Mouse (Mus musculus): ENCODE results near the gene Kcnj15.

Kcnj15 gene

GRCm38 (mm10) chr16:95245499-95245898, 11.9 kb upstream of the Kcnj15 start:
- CTCF ChIA-PET = no interaction called here

GRCm38 (mm10) chr16:95248646-95249045, 8.7 kb upstream of the Kcnj15 start:
- CTCF ChIA-PET = no interaction called here

GRCm38 (mm10) chr16:95256648-95257047, 710 bp upstream of the Kcnj15 start:
- CTCF ChIA-PET = no interaction called here

- CTCF ChIA-PET = no interaction called here
Observed at GRCm38 (mm10) chr16:95258100-95258499, 742 bp downstream of the Kcnj15 start.

GRCm38 (mm10) chr16:95259505-95259904, 2.1 kb downstream of the Kcnj15 start:
- CTCF ChIA-PET = interaction anchor here (0.6 kb wide), 1 partner anchor 107 kb away, joined by 3 read pairs; no protein-coding TSS in a partner anchor

GRCm38 (mm10) chr16:95260693-95261092, 3.3 kb downstream of the Kcnj15 start:
- CTCF ChIA-PET = no interaction called here

- CTCF ChIA-PET = interaction anchor here (0.6 kb wide), 2 partner anchors 14 to 1813 kb away, joined by 3 to 5 read pairs; no protein-coding TSS in a partner anchor
Observed at GRCm38 (mm10) chr16:95261807-95262206, 4.4 kb downstream of the Kcnj15 start.

- CTCF ChIA-PET = no interaction called here
Observed at GRCm38 (mm10) chr16:95262706-95263363, 5.5 kb downstream of the Kcnj15 start.

GRCm38 (mm10) chr16:95264324-95264723, 7.0 kb downstream of the Kcnj15 start:
- CTCF ChIA-PET = no interaction called here

- CTCF ChIA-PET = no interaction called here
Observed at GRCm38 (mm10) chr16:95267481-95268183, 10.3 kb downstream of the Kcnj15 start.

GRCm38 (mm10) chr16:95269610-95270009, 12.3 kb downstream of the Kcnj15 start:
- CTCF ChIA-PET = no interaction called here

- CTCF ChIA-PET = no interaction called here
Observed at GRCm38 (mm10) chr16:95273101-95273500, 15.7 kb downstream of the Kcnj15 start.

- CTCF ChIA-PET = no interaction called here
Observed at GRCm38 (mm10) chr16:95275713-95276502, 18.6 kb downstream of the Kcnj15 start.

- CTCF ChIA-PET = no interaction called here
Observed at GRCm38 (mm10) chr16:95279015-95279414, 21.7 kb downstream of the Kcnj15 start.

- CTCF ChIA-PET = no interaction called here
Observed at GRCm38 (mm10) chr16:95280338-95280737, 23.0 kb downstream of the Kcnj15 start.

- CTCF ChIA-PET = no interaction called here
Observed at GRCm38 (mm10) chr16:95283369-95283768, 26.0 kb downstream of the Kcnj15 start.

- CTCF ChIA-PET = no interaction called here
Observed at GRCm38 (mm10) chr16:95284085-95284727, 26.8 kb downstream of the Kcnj15 start.

GRCm38 (mm10) chr16:95285043-95285442, 27.7 kb downstream of the Kcnj15 start:
- CTCF ChIA-PET = no interaction called here

GRCm38 (mm10) chr16:95285767-95286166, 28.4 kb downstream of the Kcnj15 start:
- CTCF ChIA-PET = no interaction called here

- CTCF ChIA-PET = no interaction called here
Observed at GRCm38 (mm10) chr16:95287656-95288055, 30.3 kb downstream of the Kcnj15 start.

- CTCF ChIA-PET = interaction anchor here (0.5 kb wide), 1 partner anchor 282 kb away, joined by 7 read pairs; no protein-coding TSS in a partner anchor
Observed at GRCm38 (mm10) chr16:95289375-95289774, 32.0 kb downstream of the Kcnj15 start.

GRCm38 (mm10) chr16:95291450-95292101, 34.2 kb downstream of the Kcnj15 start:
- CTCF ChIA-PET = no interaction called here

Measured in spleen, embryonic (tissue).